Mouse (Mus musculus) CD4-positive, CD25-positive, alpha-beta regulatory T cell, adult 9 weeks (primary cell): ENCODE data around the gene Krt80. TPM values are rescaled to one million over a fixed set of nuclear protein-coding genes. Genes with fewer than 3 reads are reported as not detected.

ENCODE experiments used
- polyA plus RNA-seq: library from polyadenylated mRNA; unstranded; fragments of 100-300 nt; shearing (Covaris generic); gene quantifications from one replicate; pipeline ENCODE4 v1.2.1, GENCODE M21; 2017

The Krt80 gene
- polyA plus RNA-seq: not detected

GRCm38 (mm10) chr15:101370101-101370911 lies at the start of gene Krt80:
Gene Krt80, minus strand, starts transcription at chr15:101370162.

GRCm38 (mm10) chr15:101410775-101411174 lies 40.8 kb upstream of the Krt80 start, which contains the start of gene Krt7:
Gene Krt7, plus strand, starts transcription at chr15:101411043.

Other genes starting within 250 kb of the Krt80 start
- 10.1 TPM for gene Acvrl1, start 241.6 kb downstream of the Krt80 start, polyA plus RNA-seq
- 2.9 TPM for gene Acvr1b, start 196.1 kb downstream of the Krt80 start, polyA plus RNA-seq
- 0.26 TPM for gene Grasp, start 146.0 kb downstream of the Krt80 start, polyA plus RNA-seq
- gene Nr4a1, start 115.9 kb downstream of the Krt80 start, polyA plus RNA-seq: 116 TPM
- 96.9 TPM for gene Atg101, start 85.9 kb downstream of the Krt80 start, polyA plus RNA-seq
- 0.40 TPM for gene 6030408B16Rik, start 77.0 kb downstream of the Krt80 start, polyA plus RNA-seq
- not detected for gene Krt7, start 40.9 kb upstream of the Krt80 start, polyA plus RNA-seq
- gene Krt87, start 68.6 kb upstream of the Krt80 start, polyA plus RNA-seq: 0.37 TPM
- gene Krt88, start 77.6 kb upstream of the Krt80 start, polyA plus RNA-seq: not detected
- gene Krt81, start 93.6 kb upstream of the Krt80 start, polyA plus RNA-seq: not detected
- not detected for gene Krt86, start 103.3 kb upstream of the Krt80 start, polyA plus RNA-seq
- 4.1 TPM for gene Krt83, start 121.3 kb upstream of the Krt80 start, polyA plus RNA-seq
- not detected for gene Gm49425, start 147.1 kb upstream of the Krt80 start, polyA plus RNA-seq
- not detected for gene Krt84, start 162.7 kb upstream of the Krt80 start, polyA plus RNA-seq
- not detected for gene Krt82, start 180.5 kb upstream of the Krt80 start, polyA plus RNA-seq
- not detected for gene Krt90, start 192.8 kb upstream of the Krt80 start, polyA plus RNA-seq
- not detected for gene Krt75, start 203.7 kb upstream of the Krt80 start, polyA plus RNA-seq